Mouse (Mus musculus): ENCODE results near the gene Kif17. TPM values are rescaled to one million over a fixed set of nuclear protein-coding genes. Genes with fewer than 3 reads are reported as not detected.
A peak's percentile ranks its signal among the peaks of the same experiment; 100 is the strongest.

Gene Kif17
- total RNA-seq (2021): under 1 TPM; 0.12 TPM
- long read RNA-seq, experiment 1, partial matches to known transcripts: 1 of 1 reads
- long read RNA-seq, experiment 1, other reads (novel, unspliced or antisense): 0 of 1 reads
- long read RNA-seq, experiment 2: 0 reads

- peak; percentile 49 to 52 for DNase-seq
- intact Hi-C loops (cut with DNase I): no loop called here
Measured at GRCm38 (mm10) chr4:138250088-138250960, at the start of gene Kif17, which contains the start of gene Sh2d5. TSS of gene Kif17 (plus strand) at chr4:138250435. TSS of gene Sh2d5 (plus strand) at chr4:138250403.

- DNase-seq: no peak
- intact Hi-C loops (cut with DNase I): no loop called here
Measured at GRCm38 (mm10) chr4:138200769-138201168, 49.5 kb upstream of the Kif17 start.

- intact Hi-C loops (cut with DNase I): no loop called here
- no peak for DNase-seq
Measured at GRCm38 (mm10) chr4:138201696-138202095, 48.5 kb upstream of the Kif17 start.

GRCm38 (mm10) chr4:138210116-138210515 is 40.1 kb upstream of the Kif17 start:
- no peak for DNase-seq
- intact Hi-C loops (cut with DNase I): no loop called here

- DNase-seq: no peak
- intact Hi-C loops (cut with DNase I): no loop called here
Measured at GRCm38 (mm10) chr4:138213861-138214260, 36.4 kb upstream of the Kif17 start.

- intact Hi-C loops (cut with DNase I): no loop called here
- no peak for DNase-seq
Measured at GRCm38 (mm10) chr4:138215671-138216199, 34.5 kb upstream of the Kif17 start.

- intact Hi-C loops (cut with DNase I): no loop called here
- peak; percentile 88 to 91 for DNase-seq
Measured at GRCm38 (mm10) chr4:138216200-138216890, 33.9 kb upstream of the Kif17 start, which contains the start of gene Hp1bp3. TSS of gene Hp1bp3 (plus strand) at chr4:138216296.

GRCm38 (mm10) chr4:138216891-138217392 is 33.3 kb upstream of the Kif17 start:
- peak; percentile 99 for DNase-seq
- intact Hi-C loops (cut with DNase I): no loop called here

GRCm38 (mm10) chr4:138217441-138217840 is 32.8 kb upstream of the Kif17 start:
- peak in 1 of 2 experiments; percentile 43 for DNase-seq
- intact Hi-C loops (cut with DNase I): no loop called here

GRCm38 (mm10) chr4:138217951-138218685 is 32.1 kb upstream of the Kif17 start:
- no peak for DNase-seq
- intact Hi-C loops (cut with DNase I): no loop called here

GRCm38 (mm10) chr4:138219331-138219730 is 30.9 kb upstream of the Kif17 start:
- no peak for DNase-seq
- intact Hi-C loops (cut with DNase I): no loop called here

- intact Hi-C loops (cut with DNase I): no loop called here
- no peak for DNase-seq
Measured at GRCm38 (mm10) chr4:138220761-138221160, 29.5 kb upstream of the Kif17 start.

GRCm38 (mm10) chr4:138221406-138221805 is 28.8 kb upstream of the Kif17 start:
- no peak for DNase-seq
- intact Hi-C loops (cut with DNase I): no loop called here

GRCm38 (mm10) chr4:138222396-138222795 is 27.8 kb upstream of the Kif17 start:
- DNase-seq: no peak
- intact Hi-C loops (cut with DNase I): no loop called here

- DNase-seq: no peak
- intact Hi-C loops (cut with DNase I): no loop called here
Measured at GRCm38 (mm10) chr4:138223623-138224022, 26.6 kb upstream of the Kif17 start.

GRCm38 (mm10) chr4:138246756-138247665 is 3.2 kb upstream of the Kif17 start:
- intact Hi-C loops (cut with DNase I): no loop called here
- no peak for DNase-seq

- peak in 1 of 2 experiments; percentile 13 for DNase-seq
Measured at GRCm38 (mm10) chr4:138251819-138252218, 1.6 kb downstream of the Kif17 start.

GRCm38 (mm10) chr4:138252231-138252630 is 2.0 kb downstream of the Kif17 start:
- intact Hi-C loops (cut with DNase I): no loop called here
- DNase-seq: no peak

More at GRCm38 (mm10) chr4:138251819-138252218, 1.6 kb downstream of the Kif17 start:
- intact Hi-C loops (cut with DNase I): no loop called here

- DNase-seq: no peak
- intact Hi-C loops (cut with DNase I): no loop called here
Measured at GRCm38 (mm10) chr4:138257116-138257687, 7.0 kb downstream of the Kif17 start.

Measured in heart, postnatal 14 days (tissue).